Mouse (Mus musculus): ENCODE data around the gene Doc2g. TPM values are rescaled to one million over a fixed set of nuclear protein-coding genes. Genes with fewer than 3 reads are reported as not detected.

Doc2g gene
- 23.9 and 25.6 TPM in 2 replicates for polyA plus RNA-seq (2012; rRNA removed)

DNA sequence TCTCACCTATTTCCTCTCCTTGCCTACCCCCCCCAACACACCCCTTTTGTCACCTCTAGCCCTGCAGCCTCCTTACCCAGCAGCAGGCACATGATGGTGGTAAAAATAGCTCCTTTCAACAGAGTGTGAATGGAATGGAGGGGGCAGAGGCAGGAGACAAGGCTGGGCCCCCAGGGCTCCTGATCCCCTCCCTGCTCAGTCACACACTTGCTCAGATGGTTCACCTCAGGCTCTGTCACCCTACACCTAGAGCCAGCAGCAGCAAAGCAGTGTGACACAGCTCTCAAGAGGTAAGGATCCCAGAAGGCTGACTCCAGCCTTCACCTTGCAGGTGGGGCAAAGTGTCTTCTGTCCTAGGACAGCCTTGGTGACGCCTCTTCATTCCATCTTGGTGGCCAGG, at the start of gene Doc2g:
TSS of gene Doc2g (plus strand) at position 202 of the 400 bp plus-strand sequence.

DNA sequence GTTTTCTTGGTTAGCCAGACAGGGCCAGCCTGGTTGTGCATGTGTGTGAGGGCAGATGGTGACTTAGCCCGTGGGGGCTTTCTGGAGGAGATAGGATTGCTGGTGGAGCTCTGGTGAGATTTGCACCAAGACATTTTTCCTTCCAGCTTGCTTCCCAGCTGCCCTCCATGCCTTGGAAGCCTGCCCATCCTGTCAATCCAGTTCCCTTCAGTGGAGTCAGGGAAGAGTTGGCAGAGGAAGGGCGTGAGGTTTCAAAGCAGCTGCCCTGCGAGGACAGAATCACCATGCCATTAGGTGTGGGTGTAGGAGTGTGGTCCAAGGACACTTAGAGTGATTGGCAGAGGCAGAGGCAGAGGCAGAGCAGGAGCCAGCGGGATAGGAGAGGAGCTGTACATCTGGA, 44.6 kb upstream of the Doc2g start, which contains the start of gene Aldh3b3:
TSS of gene Aldh3b3 (plus strand) at position 176 of the 400 bp plus-strand sequence.

DNA sequence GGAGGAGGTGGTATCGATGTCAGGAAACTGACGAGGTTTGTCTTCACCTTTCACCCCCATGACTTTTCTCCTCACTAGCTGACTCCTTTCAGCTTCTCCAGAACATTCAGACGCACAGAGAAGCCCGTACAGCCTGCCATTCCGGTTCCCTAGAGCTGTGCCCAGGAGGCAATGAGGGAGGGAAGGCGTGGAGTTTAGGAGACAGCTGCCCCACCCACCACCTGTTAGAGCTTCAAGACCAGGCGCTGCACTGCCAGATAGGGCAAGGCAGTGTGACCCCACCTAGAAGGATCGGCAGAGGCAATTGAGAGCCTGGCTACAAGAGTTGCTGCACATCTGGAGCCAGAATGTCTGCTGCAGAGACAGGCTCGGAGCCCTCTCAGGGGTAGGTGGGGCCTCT, 30.9 kb upstream of the Doc2g start, which contains the start of gene Aldh3b2:
TSS of gene Aldh3b2 (plus strand) at position 100 of the 400 bp plus-strand sequence.

DNA sequence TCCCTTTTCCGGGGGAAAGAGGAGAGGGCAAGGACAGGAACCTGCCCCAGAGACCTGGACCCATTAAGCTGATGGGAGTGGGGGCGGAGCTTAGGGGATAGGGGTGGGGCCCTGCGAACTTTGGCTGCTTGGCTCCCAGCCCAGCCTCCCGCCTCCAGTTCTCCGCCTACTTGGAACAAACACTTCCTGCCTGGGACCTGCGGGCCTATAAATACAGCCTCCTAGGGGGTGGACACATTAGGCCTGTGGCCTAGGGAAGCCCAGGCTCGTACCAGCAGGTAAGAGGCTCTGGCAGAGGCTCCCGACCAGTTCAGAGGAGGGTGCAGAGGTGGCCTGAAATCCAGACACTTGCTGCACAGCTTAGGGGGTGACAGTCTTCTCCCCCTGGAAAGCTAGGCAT, 16.8 kb upstream of the Doc2g start, which contains the start of gene Acy3:
TSS of gene Acy3 (plus strand) at position 237 of the 400 bp plus-strand sequence.

DNA sequence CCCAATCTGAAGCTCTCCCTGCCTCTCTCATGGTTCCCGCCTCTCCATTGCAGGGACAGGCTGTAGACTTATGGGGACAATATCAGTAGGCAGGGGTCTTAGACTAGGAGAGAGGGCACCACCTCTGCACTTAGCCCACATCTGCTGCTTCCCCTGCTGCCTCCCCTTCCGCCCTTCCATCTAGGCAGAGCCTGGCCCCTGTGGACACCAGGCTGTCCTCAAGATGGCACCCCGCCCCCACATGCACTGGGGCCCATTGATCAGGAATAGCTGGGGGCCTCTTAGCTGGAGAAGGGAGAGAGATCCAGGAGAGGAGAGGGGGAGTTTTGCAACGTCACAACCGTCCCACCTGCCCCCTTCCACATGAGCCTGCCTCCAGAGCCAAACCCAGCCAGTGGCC, 10.7 kb upstream of the Doc2g start, which contains the start of gene Tbx10:
TSS of gene Tbx10 (plus strand) at position 337 of the 400 bp plus-strand sequence.

DNA sequence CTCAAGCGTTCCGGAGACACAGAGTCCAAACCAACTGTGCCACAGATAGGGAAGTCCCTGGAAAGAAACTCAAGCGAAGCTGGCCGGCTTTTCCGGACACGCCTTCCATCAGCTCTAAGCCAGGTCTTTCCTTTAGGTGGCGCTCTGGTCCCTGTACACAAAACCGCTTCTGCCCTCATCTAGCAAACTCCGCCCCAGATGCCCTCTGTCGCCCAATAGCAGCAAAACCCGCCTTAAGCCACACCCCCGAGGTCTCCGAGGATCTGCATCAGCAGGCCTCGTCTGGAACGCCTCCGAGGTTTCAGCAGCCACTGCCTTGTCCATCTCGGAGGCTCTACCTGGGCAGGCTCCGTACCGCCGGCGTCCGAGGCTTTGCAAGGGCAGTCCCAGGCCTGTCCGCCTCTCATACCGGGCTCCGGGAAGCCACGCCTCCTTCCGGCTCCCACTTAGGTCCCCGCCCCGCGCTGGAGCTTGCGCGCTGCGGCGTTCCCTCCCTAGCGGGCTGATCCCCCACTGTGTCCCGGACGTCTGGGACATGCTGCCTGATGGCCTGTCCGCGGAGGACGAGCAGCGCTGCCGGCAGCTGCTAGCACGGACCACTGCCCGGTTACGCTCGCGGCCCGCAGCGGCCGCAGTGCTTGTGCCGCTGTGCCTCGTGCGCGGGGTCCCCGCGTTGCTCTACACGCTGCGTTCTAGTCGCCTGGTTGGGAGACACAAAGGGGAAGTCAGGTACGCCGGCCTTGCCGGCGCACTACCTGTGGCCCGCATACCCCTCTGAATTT, 2.8 kb upstream of the Doc2g start, which contains the start of the genes Nudt8 and Gm49405:
TSS of gene Nudt8 (plus strand) at position 462 of the 782 bp plus-strand sequence.
TSS of gene Gm49405 (plus strand) at position 508 of the 782 bp plus-strand sequence.

DNA sequence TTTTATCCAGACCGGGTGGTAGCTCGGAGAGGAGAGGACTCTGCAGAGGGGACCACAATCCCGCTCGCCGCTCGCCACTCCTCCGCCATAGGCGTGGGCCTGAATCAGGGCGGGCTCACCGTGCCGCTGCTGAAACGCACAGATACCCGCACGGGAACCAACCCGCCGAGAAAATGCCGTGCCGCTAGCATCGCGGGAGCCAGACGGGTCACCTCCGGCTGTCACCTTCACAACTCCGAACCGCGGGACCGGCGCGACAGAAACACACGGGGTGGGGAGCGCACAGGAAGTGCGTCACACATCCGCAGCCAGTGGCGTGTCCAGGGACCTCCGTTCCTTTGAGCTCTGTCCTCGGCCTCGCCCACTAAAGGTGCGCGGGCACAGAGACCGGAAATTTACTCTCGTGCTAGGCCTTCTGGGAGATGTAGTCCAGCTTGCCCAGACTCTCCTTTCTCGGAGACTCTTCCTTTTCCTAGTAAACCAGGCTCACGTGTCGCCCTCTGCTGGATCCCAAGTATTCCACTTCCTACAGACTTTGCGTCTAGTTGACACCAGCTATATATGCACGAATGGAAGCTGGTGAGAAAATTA, 9.4 kb downstream of the Doc2g start, which contains the start of gene Ndufv1:
TSS of gene Ndufv1 (minus strand) at position 375 of the 591 bp plus-strand sequence.

DNA sequence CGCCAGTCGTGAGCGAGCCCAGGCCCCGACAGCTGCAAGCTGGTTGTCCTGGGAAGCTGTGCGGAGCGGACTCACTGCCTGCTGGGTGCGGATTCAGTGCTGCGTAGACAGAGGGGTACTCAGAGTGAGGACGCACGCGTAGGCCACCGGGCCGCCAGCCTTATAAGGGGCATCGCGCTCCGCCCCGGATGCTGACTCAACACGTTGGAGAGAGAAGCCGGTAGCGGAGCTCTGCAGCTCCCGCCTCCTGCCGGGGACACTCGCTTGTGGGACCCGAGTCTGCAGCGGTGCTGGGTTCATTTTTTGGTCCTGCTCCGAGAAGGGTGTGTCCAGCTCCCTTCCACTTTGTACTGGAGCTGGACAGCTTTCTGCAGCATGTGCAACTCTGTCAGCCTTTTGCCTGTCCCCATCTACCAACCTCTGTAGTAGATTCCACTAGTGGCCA, 34.7 kb downstream of the Doc2g start, which contains the start of gene Gstp1:
TSS of gene Gstp1 (minus strand) at position 198 of the 445 bp plus-strand sequence.

DNA sequence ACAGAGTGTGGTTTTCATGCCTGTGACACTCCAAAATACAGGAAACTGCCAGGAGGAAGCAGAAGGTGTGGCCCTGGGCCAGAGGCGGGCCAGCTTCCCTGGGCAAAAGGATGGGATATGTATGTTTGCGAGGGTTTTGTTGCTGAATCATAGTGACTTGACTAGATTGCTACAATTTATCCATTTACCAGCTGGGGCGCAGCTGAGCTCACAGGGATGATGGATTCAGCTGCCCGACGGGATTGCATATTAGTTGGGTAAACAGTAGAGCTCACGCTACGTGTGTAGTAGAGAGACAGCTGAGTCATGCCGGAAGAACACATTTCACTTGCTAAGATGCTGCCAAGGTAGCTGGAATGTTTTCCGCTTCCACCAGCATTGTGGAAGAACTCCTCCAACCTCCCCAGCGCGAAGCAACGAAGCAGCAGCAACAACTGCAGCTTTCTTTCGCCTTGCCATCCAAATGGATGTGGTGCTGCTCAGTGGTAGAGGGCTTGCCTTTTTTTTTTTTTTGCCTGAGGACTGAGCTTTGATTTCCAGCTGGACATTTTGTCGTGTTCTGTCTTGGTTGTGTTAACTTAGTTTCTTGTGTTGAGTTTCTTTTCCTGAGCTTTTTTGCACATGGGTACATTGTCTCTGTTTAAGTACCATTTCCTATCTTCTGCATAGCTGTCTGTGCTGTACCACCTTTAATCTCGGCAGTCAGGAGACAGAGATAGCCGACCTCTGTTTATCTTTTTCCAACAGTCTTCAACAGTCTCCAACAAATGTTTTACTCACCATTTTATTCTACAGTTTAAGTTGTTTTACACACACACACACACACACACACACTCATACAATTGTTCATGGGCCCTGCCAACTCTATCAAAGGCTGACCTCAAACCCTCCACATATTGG, 43.1 kb downstream of the Doc2g start, which contains the start of gene Gstp2:
TSS of gene Gstp2 (minus strand) at position 58 of the 900 bp plus-strand sequence.

Other genes with a start within 250 kb of the Doc2g start
- 50.3 and 52.3 TPM in 2 replicates for gene Kmt5b, start 235.9 kb upstream of the Doc2g start, polyA plus RNA-seq (2012; rRNA removed)
- 83.3 and 86.1 TPM in 2 replicates for gene Chka, start 151.5 kb upstream of the Doc2g start, polyA plus RNA-seq (2012; rRNA removed)
- 48.5 and 61.6 TPM in 2 replicates for gene Tcirg1, start 96.2 kb upstream of the Doc2g start, polyA plus RNA-seq (2012; rRNA removed)
- 173 and 186 TPM in 2 replicates for gene Ndufs8, start 90.5 kb upstream of the Doc2g start, polyA plus RNA-seq (2012; rRNA removed)
- gene Aldh3b1, start 73.5 kb upstream of the Doc2g start, polyA plus RNA-seq (2012; rRNA removed): 1.7 and 1.8 TPM in 2 replicates
- gene Unc93b1, start 68.1 kb upstream of the Doc2g start, polyA plus RNA-seq (2012; rRNA removed): 14.5 and 15.1 TPM in 2 replicates
- 0.05 TPM in 1 of 2 replicates, not detected in the other for gene Aldh3b3, start 44.7 kb upstream of the Doc2g start, polyA plus RNA-seq (2012; rRNA removed)
- 0.32 and 1.8 TPM in 2 replicates for gene Aldh3b2, start 31.0 kb upstream of the Doc2g start, polyA plus RNA-seq (2012; rRNA removed)
- gene Acy3, start 16.7 kb upstream of the Doc2g start, polyA plus RNA-seq (2012; rRNA removed): 2.3 and 3.3 TPM in 2 replicates
- 0.05 and 0.21 TPM in 2 replicates for gene Tbx10, start 10.6 kb upstream of the Doc2g start, polyA plus RNA-seq (2012; rRNA removed)
- 14.7 and 17.5 TPM in 2 replicates for gene Nudt8, start 2.7 kb upstream of the Doc2g start, polyA plus RNA-seq (2012; rRNA removed)
- 9.0 and 9.6 TPM in 2 replicates for gene Gm49405, start 2.7 kb upstream of the Doc2g start, polyA plus RNA-seq (2012; rRNA removed)
- 172 and 187 TPM in 2 replicates for gene Ndufv1, start 9.5 kb downstream of the Doc2g start, polyA plus RNA-seq (2012; rRNA removed)
- 226 and 263 TPM in 2 replicates for gene Gstp1, start 34.7 kb downstream of the Doc2g start, polyA plus RNA-seq (2012; rRNA removed)
- gene Gstp2, start 42.7 kb downstream of the Doc2g start, polyA plus RNA-seq (2012; rRNA removed): 1.2 and 5.2 TPM in 2 replicates
- 0.38 TPM in 1 of 2 replicates, not detected in the other for gene Gstp3, start 56.3 kb downstream of the Doc2g start, polyA plus RNA-seq (2012; rRNA removed)
- not detected in 2 replicates for gene Cabp2, start 78.3 kb downstream of the Doc2g start, polyA plus RNA-seq (2012; rRNA removed)
- gene Cdk2ap2, start 93.9 kb downstream of the Doc2g start, polyA plus RNA-seq (2012; rRNA removed): 51.1 and 56.1 TPM in 2 replicates
- 112 and 116 TPM in 2 replicates for gene Pitpnm1, start 96.7 kb downstream of the Doc2g start, polyA plus RNA-seq (2012; rRNA removed)
- 122 and 129 TPM in 2 replicates for gene Aip, start 122.5 kb downstream of the Doc2g start, polyA plus RNA-seq (2012; rRNA removed)
- 0.05 and 0.06 TPM in 2 replicates for gene Gpr152, start 136.5 kb downstream of the Doc2g start, polyA plus RNA-seq (2012; rRNA removed)
- 0.03 and 0.05 TPM in 2 replicates for gene Cabp4, start 140.7 kb downstream of the Doc2g start, polyA plus RNA-seq (2012; rRNA removed)
- 245 and 266 TPM in 2 replicates for gene Coro1b, start 145.3 kb downstream of the Doc2g start, polyA plus RNA-seq (2012; rRNA removed)
- gene Ptprcap, start 150.3 kb downstream of the Doc2g start, polyA plus RNA-seq (2012; rRNA removed): 1.6 and 2.9 TPM in 2 replicates
- 75.7 and 77.5 TPM in 2 replicates for gene Rps6kb2, start 160.0 kb downstream of the Doc2g start, polyA plus RNA-seq (2012; rRNA removed)
- 3.6 and 4.1 TPM in 2 replicates for gene Carns1, start 172.2 kb downstream of the Doc2g start, polyA plus RNA-seq (2012; rRNA removed)
- 2.0 and 3.4 TPM in 2 replicates for gene Tbc1d10c, start 188.0 kb downstream of the Doc2g start, polyA plus RNA-seq (2012; rRNA removed)
- 403 and 409 TPM in 2 replicates for gene Ppp1ca, start 188.8 kb downstream of the Doc2g start, polyA plus RNA-seq (2012; rRNA removed)
- 39.4 and 40.6 TPM in 2 replicates for gene Rad9a, start 198.3 kb downstream of the Doc2g start, polyA plus RNA-seq (2012; rRNA removed)
- 2.9 and 7.3 TPM in 2 replicates for gene Clcf1, start 210.9 kb downstream of the Doc2g start, polyA plus RNA-seq (2012; rRNA removed)
- 1.2 TPM in 1 of 2 replicates, not detected in the other for gene AC109138.7, start 211.0 kb downstream of the Doc2g start, polyA plus RNA-seq (2012; rRNA removed)
- gene Pold4, start 228.6 kb downstream of the Doc2g start, polyA plus RNA-seq (2012; rRNA removed): 28.6 and 30.9 TPM in 2 replicates